16 mouse cellular contexts compared by ENCODE assay signal in the genomic region with DNA sequence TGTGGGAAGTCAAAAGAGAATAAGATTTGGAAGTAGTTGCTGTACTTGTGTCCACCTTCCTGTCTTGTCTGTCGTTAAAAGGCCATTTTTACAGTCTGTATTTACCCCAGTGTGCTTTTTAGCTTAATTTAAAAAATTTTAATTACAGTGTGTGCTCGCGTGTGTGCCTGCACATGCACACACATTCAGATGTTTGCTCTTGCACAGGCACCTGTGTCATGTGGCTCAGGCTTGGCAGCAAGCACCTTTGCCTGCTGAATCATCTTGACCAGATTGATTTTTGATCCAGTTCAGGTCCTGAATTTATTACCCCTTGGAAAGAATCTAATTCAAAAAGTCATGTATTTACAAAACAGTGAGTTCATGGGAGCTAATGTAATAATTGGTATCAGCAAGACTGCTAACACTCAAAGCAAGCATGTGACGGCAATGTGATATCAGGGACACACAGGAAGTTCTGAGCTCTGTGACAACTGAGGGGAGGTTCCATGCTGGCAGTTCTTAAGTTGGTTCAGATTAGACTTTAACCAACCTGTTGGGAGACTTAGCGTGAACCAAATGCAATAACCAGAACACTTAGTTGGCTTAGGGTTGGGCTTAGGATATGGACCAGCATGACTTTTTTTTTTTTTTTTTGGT. TPM values are rescaled to one million over a fixed set of nuclear protein-coding genes. Genes with fewer than 3 reads are reported as not detected.
DNase-seq lines count a peak whose midpoint lies in the region; ATAC-seq and TF ChIP-seq lines count a peak whose summit lies in the region.
"Had no signal": no experiment of that assay in that cellular context is flagged by ENCODE, and none has a peak within 500 bp of the region (broad histone marks: within the 10 kb centered on the region; RNA-seq: fewer than 3 reads in every experiment).

No protein-coding gene starts in this region.

- WGBS in kidney, adult 2 months: 43% methylated on average over 5 of the region's 5 CpGs

- H3K27ac ChIP-seq in kidney, adult 2 months (ENCODE audit: insufficient read depth, low read depth, low read length): peak overlapping the region; percentile 73; the same call in 1 of the 2 replicates
- H3K27ac ChIP-seq: embryonic facial prominence, embryonic 10.5 days; forebrain, embryonic 12.5 days; limb, embryonic 12.5 days; neural tube, embryonic 13.5 days had no signal

- no peaks in the 10 kb centered on the region for H3K27me3 ChIP-seq in kidney, adult 2 months (replicated peaks; ENCODE audit: control insufficient read depth, insufficient read depth, low read length)
- H3K27me3 ChIP-seq: forebrain, embryonic 12.5 days; limb, embryonic 12.5 days; neural tube, embryonic 13.5 days had no signal

- H3K4me3 ChIP-seq in kidney, adult 2 months (ENCODE audit: insufficient read depth, low read depth, low read length): no peak overlapping the region
- H3K4me3 ChIP-seq: embryonic facial prominence, embryonic 10.5 days; forebrain, embryonic 12.5 days; limb, embryonic 12.5 days; neural tube, embryonic 13.5 days had no signal

- TF ChIP-seq POLR2A in kidney, adult 2 months (IDR thresholded peaks at IDR 0.05; ENCODE audit: low read depth, low read length): no peak

- H3K4me1 ChIP-seq in kidney, adult 2 months (ENCODE audit: control insufficient read depth, insufficient read depth, low read length): peaks cover 28% of the 10 kb centered on the region

- H3K36me3 ChIP-seq in kidney, adult 2 months (ENCODE audit: control insufficient read depth, insufficient read depth, low read length): no peaks in the 10 kb centered on the region; the same call in 1 of the 2 replicates

- ATAC-seq in monocyte, adult 5-6 weeks (replicated peaks; ENCODE audit: insufficient number of reproducible peaks, low FRiP score, low TSS enrichment, poor library complexity, severe bottlenecking): no peak

- no peak for TF ChIP-seq CTCF in kidney, adult 2 months (conservative IDR thresholded peaks at IDR 0.05; ENCODE audit: insufficient read depth, insufficient read length, low read depth, low read length)

- DNase-seq in kidney, adult 2 months: peak; percentile 69
- DNase-seq in kidney, postnatal 10 days: no peak
- peak; percentile 70 for DNase-seq in T-cell, adult 2 months (ENCODE audit: low spot score)
- peak; percentile 47 to 54 for DNase-seq in kidney, postnatal 36 days
- DNase-seq in natural killer cell, adult 2 months (ENCODE audit: low spot score in 2 of 2): peak; percentile 32 to 42
- DNase-seq in thymus, postnatal 0 days (ENCODE audit: low spot score): no peak
- DNase-seq in layer of hippocampus, postnatal 36 days: no peak
- DNase-seq: gastrocnemius, postnatal 25 days; heart, postnatal 10 days; right cerebral cortex, postnatal 4 days; thymus, postnatal 4 days had no signal

RNA-seq across cellular contexts. Expression of gene Selenot, which starts 6.5 kb away (rescaled TPM):
- 81.8 and 102 TPM in 2 replicates for polyA plus RNA-seq in kidney, adult 2 months (2012; rRNA removed)
- total RNA-seq in monocyte, adult 5-6 weeks (2017): 192 to 279 TPM (median 244 TPM) in 3 replicates
- polyA plus RNA-seq in thymus, postnatal 0 days (2015; fragmentation: Nextera tagmentation; extraction: Ambion mirVana): 17.8 and 24.8 TPM in 2 replicates
- total RNA-seq in layer of hippocampus, postnatal 36 days (2021): 100 to 1,000 TPM; 151 to 156 TPM

RNA-seq across cellular contexts. Expression of gene Erich6, which starts 54.1 kb away (rescaled TPM):
- polyA plus RNA-seq in kidney, adult 2 months (2012; rRNA removed): 0.03 and 0.10 TPM in 2 replicates
- total RNA-seq in monocyte, adult 5-6 weeks (2017): not detected in 3 replicates
- not detected in 2 replicates for polyA plus RNA-seq in thymus, postnatal 0 days (2015; fragmentation: Nextera tagmentation; extraction: Ambion mirVana)
- 1 to 10 TPM; 1.2 to 1.4 TPM for total RNA-seq in layer of hippocampus, postnatal 36 days (2021)
- total RNA-seq: gastrocnemius, postnatal 25 days had no signal
- polyA plus RNA-seq: embryonic facial prominence, embryonic 10.5 days had no signal

RNA-seq across cellular contexts. Expression of gene Serp1, which starts 57.2 kb away (rescaled TPM):
- 32.7 and 37.7 TPM in 2 replicates for polyA plus RNA-seq in kidney, adult 2 months (2012; rRNA removed)
- total RNA-seq in monocyte, adult 5-6 weeks (2017): 138 to 231 TPM (median 205 TPM) in 3 replicates
- polyA plus RNA-seq in thymus, postnatal 0 days (2015; fragmentation: Nextera tagmentation; extraction: Ambion mirVana): 129 and 134 TPM in 2 replicates
- 10 to 100 TPM; 25.3 to 26.3 TPM for total RNA-seq in layer of hippocampus, postnatal 36 days (2021)

RNA-seq across cellular contexts. Expression of gene Eif2a, which starts 57.3 kb away (rescaled TPM):
- 10.6 and 15.4 TPM in 2 replicates for polyA plus RNA-seq in kidney, adult 2 months (2012; rRNA removed)
- total RNA-seq in monocyte, adult 5-6 weeks (2017): 52.9 to 62.9 TPM (median 60.4 TPM) in 3 replicates
- 46.6 and 46.7 TPM in 2 replicates for polyA plus RNA-seq in thymus, postnatal 0 days (2015; fragmentation: Nextera tagmentation; extraction: Ambion mirVana)
- total RNA-seq in layer of hippocampus, postnatal 36 days (2021): 10 to 100 TPM; 44.4 to 44.8 TPM

Comparison
In these comparisons a context has a peak if more than half of its experiments do, and no peak if none do; other contexts are left out.
1. DNase-seq: peak in kidney, adult 2 months (single experiment), T-cell, adult 2 months (single experiment), kidney, postnatal 36 days (2 of 2) and natural killer cell, adult 2 months (2 of 2); none in kidney, postnatal 10 days (single experiment), thymus, postnatal 0 days (single experiment) and layer of hippocampus, postnatal 36 days (0 of 2).